Mouse (Mus musculus): ENCODE results near the gene Slc38a5.

DNA sequence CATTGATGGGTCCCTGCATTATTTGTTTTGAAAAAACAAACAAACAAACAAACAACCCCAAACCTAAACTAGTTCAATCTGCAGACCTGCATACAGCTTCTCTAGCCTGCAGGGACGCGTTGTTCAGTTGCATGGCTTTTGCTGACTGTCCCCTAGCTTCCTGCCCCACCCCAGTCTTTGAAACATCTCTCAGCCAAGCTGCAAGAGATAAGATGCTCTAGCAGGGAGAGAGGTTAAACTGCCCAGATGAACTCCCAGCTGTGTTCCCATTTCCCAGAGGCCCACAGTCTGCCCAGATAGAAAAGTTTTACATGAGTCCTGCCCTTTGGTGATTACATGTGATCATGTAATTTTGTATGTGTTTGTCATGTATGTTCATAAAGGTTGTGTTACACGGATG is 6.7 kb upstream of the Slc38a5 start:
- TF ChIP-seq CTCF (IDR thresholded peaks at IDR 0.05; ENCODE audit: borderline replicate concordance, insufficient read depth, low read depth, low read length) = no peak
- TF ChIP-seq POLR2A (IDR thresholded peaks at IDR 0.05; ENCODE audit: borderline replicate concordance, insufficient read depth, low read length) = no peak
